Mouse (Mus musculus): Measurements from ENCODE around the gene Gm11639. TPM values are rescaled to one million over a fixed set of nuclear protein-coding genes. Genes with fewer than 3 reads are reported as not detected.
"Not testable (repeated sequence)": the region's sequence is repeated elsewhere in the genome, so short reads cannot be mapped to it uniquely, and the experiment has no call there.

Gene Gm11639
- total and polyA plus RNA-seq, 3 experiments, result 0.21 to 0.67 (median 0.32) TPM

GRCm38 (mm10) chr11:105120551-105121061, 435.1 kb downstream of the Gm11639 start:
- no peak for DNase-seq (ENCODE audit: extremely low read depth)
- H3K4me3 ChIP-seq (replicated peaks in 1 of 3; ENCODE audit: low read depth in 2 of 3, low read length in 2 of 3, poor library complexity in 1 of 3), result no peak overlapping the region
- no peak for TF ChIP-seq TCF12 (IDR thresholded peaks at IDR 0.05; ENCODE audit: low read depth, low read length)
- no peak for TF ChIP-seq JUND (conservative IDR thresholded peaks at IDR 0.05; ENCODE audit: low read depth, low read length)
- TF ChIP-seq ETS1 (conservative IDR thresholded peaks at IDR 0.05; ENCODE audit: low read depth, low read length), result peak; percentile 35; the same call in 1 of the 2 replicates
- no peak for TF ChIP-seq HCFC1 (IDR thresholded peaks at IDR 0.05; ENCODE audit: low read depth, low read length)
- no peaks in the 10 kb centered on the region for H3K36me3 ChIP-seq (replicated peaks in 1 of 2; ENCODE audit: control insufficient read depth in 1 of 2, insufficient read depth in 1 of 2, low read length in 1 of 2)
- no peak overlapping the region for H3K9ac ChIP-seq (ENCODE audit: insufficient read depth, low read depth)
- no peak overlapping the region for H3K4me2 ChIP-seq (ENCODE audit: insufficient read depth, low read depth, poor library complexity, severe bottlenecking)
- no peak overlapping the region for H3K27ac ChIP-seq (ENCODE audit: insufficient read depth, low read depth)
- H3K4me1 ChIP-seq (ENCODE audit: control insufficient read depth in 1 of 2, insufficient read depth in 2 of 2), result peaks cover 0 to 18% of the 10 kb centered on the region in 2 experiments; a peak in 2 of 4 replicates
- no peaks in the 10 kb centered on the region for H3K9me3 ChIP-seq (replicated peaks; ENCODE audit: low read length)
- H3K79me2 ChIP-seq (replicated peaks; ENCODE audit: control insufficient read depth, extremely low read depth, insufficient read depth, poor library complexity, severe bottlenecking), result no peaks in the 10 kb centered on the region
- no peaks in the 10 kb centered on the region for H3K27me3 ChIP-seq (replicated peaks)
- in situ Hi-C loops (cut with MboI; ENCODE audit: low pct_ligation_motif_present, low pct_unique_long_range_greater_than_20kb, low sequenced_read_pairs), result loop anchor here (10.0 kb wide), 3 partner anchors 96 to 536 kb away; no protein-coding TSS in a partner anchor
- dilution Hi-C loops (cut with MboI; ENCODE audit: extremely low pct_ligation_motif_present, extremely low pct_unique_long_range_greater_than_20kb, low sequenced_read_pairs), result no loop called here

GRCm38 (mm10) chr11:105121792-105122191, 436.3 kb downstream of the Gm11639 start:
- H3K27ac ChIP-seq (ENCODE audit: insufficient read depth, low read depth); dilution Hi-C loops (cut with MboI; ENCODE audit: extremely low pct_ligation_motif_present, extremely low pct_unique_long_range_greater_than_20kb, low sequenced_read_pairs); H3K9me3 ChIP-seq (replicated peaks; ENCODE audit: low read length); H3K9ac ChIP-seq (ENCODE audit: insufficient read depth, low read depth); H3K27me3 ChIP-seq (replicated peaks); H3K4me2 ChIP-seq (ENCODE audit: insufficient read depth, low read depth, poor library complexity, severe bottlenecking); H3K36me3 ChIP-seq (replicated peaks in 1 of 2; ENCODE audit: control insufficient read depth in 1 of 2, insufficient read depth in 1 of 2, low read length in 1 of 2); H3K4me3 ChIP-seq (replicated peaks in 1 of 3; ENCODE audit: low read depth in 2 of 3, low read length in 2 of 3, poor library complexity in 1 of 3); DNase-seq (ENCODE audit: extremely low read depth); H3K79me2 ChIP-seq (replicated peaks; ENCODE audit: control insufficient read depth, extremely low read depth, insufficient read depth, poor library complexity, severe bottlenecking): not testable (repeated sequence)
- in situ Hi-C loops (cut with MboI; ENCODE audit: low pct_ligation_motif_present, low pct_unique_long_range_greater_than_20kb, low sequenced_read_pairs), result loop anchor here (10.0 kb wide), 3 partner anchors 97 to 537 kb away; no protein-coding TSS in a partner anchor
- TF ChIP-seq CTCF (conservative IDR thresholded peaks at IDR 0.05 in 1 of 2, IDR thresholded peaks at IDR 0.05 in 1 of 2; ENCODE audit: low read depth in 2 of 2, low read length in 2 of 2) (peak in 1 of 2 experiments; percentile 47; a peak in 2 of 4 replicates), RAD21 (IDR thresholded peaks at IDR 0.05; ENCODE audit: low read depth, low read length) (peak; percentile 35), SMC3 (IDR thresholded peaks at IDR 0.05; ENCODE audit: low read depth, low read length) (peak; percentile 41; the same call in 1 of the 2 replicates), ZC3H11A (IDR thresholded peaks at IDR 0.05; ENCODE audit: low read depth, low read length) (peak; percentile 3; the same call in 1 of the 2 replicates)
- peaks cover 0 to 18% of the 10 kb centered on the region in 2 experiments; a peak in 2 of 4 replicates for H3K4me1 ChIP-seq (ENCODE audit: control insufficient read depth in 1 of 2, insufficient read depth in 2 of 2)

- in situ Hi-C loops (cut with MboI; ENCODE audit: low pct_ligation_motif_present, low pct_unique_long_range_greater_than_20kb, low sequenced_read_pairs) (loop anchor here (10.0 kb wide), 3 partner anchors 99 to 539 kb away; no protein-coding TSS in a partner anchor), dilution Hi-C loops (cut with MboI; ENCODE audit: extremely low pct_ligation_motif_present, extremely low pct_unique_long_range_greater_than_20kb, low sequenced_read_pairs) (no loop called here)
- no peaks in the 10 kb centered on the region for H3K27me3 ChIP-seq (replicated peaks)
- H3K4me3 ChIP-seq (replicated peaks in 1 of 3; ENCODE audit: low read depth in 2 of 3, low read length in 2 of 3, poor library complexity in 1 of 3), result no peak overlapping the region
- peak; percentile 55 for TF ChIP-seq SMC3 (IDR thresholded peaks at IDR 0.05; ENCODE audit: low read depth, low read length)
- peak; percentile 84 to 89 for TF ChIP-seq CTCF (conservative IDR thresholded peaks at IDR 0.05 in 1 of 2, IDR thresholded peaks at IDR 0.05 in 1 of 2; ENCODE audit: low read depth in 2 of 2, low read length in 2 of 2)
- peak; percentile 58 for TF ChIP-seq RAD21 (IDR thresholded peaks at IDR 0.05; ENCODE audit: low read depth, low read length)
- TF ChIP-seq ZNF384 (IDR thresholded peaks at IDR 0.05; ENCODE audit: low read depth, low read length), result no peak
- no peak for TF ChIP-seq JUND (conservative IDR thresholded peaks at IDR 0.05; ENCODE audit: low read depth, low read length)
- no peak for TF ChIP-seq BHLHE40 (IDR thresholded peaks at IDR 0.05; ENCODE audit: low read depth, low read length)
- TF ChIP-seq RCOR1 (conservative IDR thresholded peaks at IDR 0.05; ENCODE audit: low read depth, low read length), result no peak
- TF ChIP-seq MXI1 (IDR thresholded peaks at IDR 0.05; ENCODE audit: low read depth, low read length), result 0 out of 2 replicates have a peak, but pooled peaks have one; percentile 11
- no peak for TF ChIP-seq USF1 (IDR thresholded peaks at IDR 0.05; ENCODE audit: low read depth, low read length)
- no peak for TF ChIP-seq UBTF (IDR thresholded peaks at IDR 0.05; ENCODE audit: low read depth, low read length)
- TF ChIP-seq MEF2A (IDR thresholded peaks at IDR 0.05; ENCODE audit: borderline replicate concordance, low read depth, low read length), result no peak
- TF ChIP-seq MYC (IDR thresholded peaks at IDR 0.05; ENCODE audit: low read depth, low read length), result peak; percentile 43; the same call in 1 of the 2 replicates
- TF ChIP-seq TBP (conservative IDR thresholded peaks at IDR 0.05; ENCODE audit: low read depth, low read length), result no peak
- peaks cover 26% of the 10 kb centered on the region for H3K79me2 ChIP-seq (replicated peaks; ENCODE audit: control insufficient read depth, extremely low read depth, insufficient read depth, poor library complexity, severe bottlenecking)
- peaks cover 5 to 33% of the 10 kb centered on the region in 2 experiments for H3K4me1 ChIP-seq (ENCODE audit: control insufficient read depth in 1 of 2, insufficient read depth in 2 of 2)
- H3K36me3 ChIP-seq (replicated peaks in 1 of 2; ENCODE audit: control insufficient read depth in 1 of 2, insufficient read depth in 1 of 2, low read length in 1 of 2), result peaks cover 4 to 11% of the 10 kb centered on the region in 2 experiments
- no peak overlapping the region for H3K27ac ChIP-seq (ENCODE audit: insufficient read depth, low read depth)
- H3K9me3 ChIP-seq (replicated peaks; ENCODE audit: low read length), result no peaks in the 10 kb centered on the region
- no peak overlapping the region for H3K4me2 ChIP-seq (ENCODE audit: insufficient read depth, low read depth, poor library complexity, severe bottlenecking)
- H3K9ac ChIP-seq (ENCODE audit: insufficient read depth, low read depth), result no peak overlapping the region
- peak; percentile 77 for DNase-seq (ENCODE audit: extremely low read depth)
Measured at GRCm38 (mm10) chr11:105123986-105124385, 438.5 kb downstream of the Gm11639 start.

All from CH12.LX (cell line).